Mouse (Mus musculus) megakaryocyte, adult 5-6 weeks (primary cell): ENCODE results near the gene Ndufaf2. TPM values are rescaled to one million over a fixed set of nuclear protein-coding genes. Genes with fewer than 3 reads are reported as not detected.

Experiments used
- ATAC-seq: 2 replicates; pipeline ENCODE4 v1.8.0; 2016; ENCODE audit warnings: mild to moderate bottlenecking, inconsistent platforms; ENCODE audit not compliant: poor library complexity, severe bottlenecking
- total RNA-seq, 2 experiments: library from RNA; stranded (forward) in 1 of 2; stranded (reverse) in 1 of 2; fragments of 153-499, 151-499 nt in 1 of 2; fragments of 221-1000, 200-1000 nt in 1 of 2; gene quantifications; 2 replicates each; pipeline versions ENCODE4 v1.2.3 to v1.2.4; 2015 to 2017

Gene Ndufaf2
- total RNA-seq, 2 experiments from 2014 or later, result 14.9 to 23.1 TPM

GRCm38 (mm10) chr13:108043431-108044221, 114.8 kb downstream of the Ndufaf2 start:
- ATAC-seq, result 0 out of 2 replicates have a peak, but pooled peaks have one; percentile 6

GRCm38 (mm10) chr13:108041358-108041757, 117.1 kb downstream of the Ndufaf2 start:
- ATAC-seq, result peak; percentile 75

- no peak for ATAC-seq
Measured at GRCm38 (mm10) chr13:108040451-108040850, 118.0 kb downstream of the Ndufaf2 start.

- ATAC-seq, result no peak
Measured at GRCm38 (mm10) chr13:108039902-108040301, 118.5 kb downstream of the Ndufaf2 start.

GRCm38 (mm10) chr13:108039375-108039774, 119.0 kb downstream of the Ndufaf2 start:
- ATAC-seq, result no peak

- ATAC-seq, result no peak
Measured at GRCm38 (mm10) chr13:108032789-108033188, 125.6 kb downstream of the Ndufaf2 start.

- ATAC-seq, result no peak
Measured at GRCm38 (mm10) chr13:108025802-108026201, 132.6 kb downstream of the Ndufaf2 start.

GRCm38 (mm10) chr13:108017349-108017748, 141.1 kb downstream of the Ndufaf2 start:
- no peak for ATAC-seq

GRCm38 (mm10) chr13:108015166-108015565, 143.3 kb downstream of the Ndufaf2 start:
- no peak for ATAC-seq

- ATAC-seq, result no peak
Measured at GRCm38 (mm10) chr13:108013839-108014238, 144.6 kb downstream of the Ndufaf2 start.

- 0 out of 2 replicates have a peak, but pooled peaks have one; percentile 27 for ATAC-seq
Measured at GRCm38 (mm10) chr13:108013110-108013509, 145.3 kb downstream of the Ndufaf2 start.

GRCm38 (mm10) chr13:108007861-108008260, 150.6 kb downstream of the Ndufaf2 start:
- ATAC-seq, result no peak

- no peak for ATAC-seq
Measured at GRCm38 (mm10) chr13:107996301-107996700, 162.1 kb downstream of the Ndufaf2 start.

GRCm38 (mm10) chr13:107995211-107995610, 163.2 kb downstream of the Ndufaf2 start:
- no peak for ATAC-seq

GRCm38 (mm10) chr13:107992573-107992972, 165.8 kb downstream of the Ndufaf2 start:
- no peak for ATAC-seq

- ATAC-seq, result no peak
Measured at GRCm38 (mm10) chr13:107984641-107985040, 173.8 kb downstream of the Ndufaf2 start.

- ATAC-seq, result no peak
Measured at GRCm38 (mm10) chr13:107984186-107984585, 174.2 kb downstream of the Ndufaf2 start.

GRCm38 (mm10) chr13:107983231-107983847, 175.1 kb downstream of the Ndufaf2 start:
- no peak for ATAC-seq

- ATAC-seq, result no peak
Measured at GRCm38 (mm10) chr13:107979461-107979860, 179.0 kb downstream of the Ndufaf2 start.

GRCm38 (mm10) chr13:107976886-107977656, 181.4 kb downstream of the Ndufaf2 start:
- no peak for ATAC-seq

- no peak for ATAC-seq
Measured at GRCm38 (mm10) chr13:107972451-107972850, 186.0 kb downstream of the Ndufaf2 start.
